Mouse (Mus musculus) heart, adult 18-20 months (tissue): ENCODE data around the gene Cpsf3. TPM values are rescaled to one million over a fixed set of nuclear protein-coding genes. Genes with fewer than 3 reads are reported as not detected.

Experiments
- DNase-seq, 2 experiments: peaks; one replicate each; pipeline ENCODE4 v3.0.0; 2021 to 2022; ENCODE audit warnings: mixed read lengths in 1 of 2
- long read RNA-seq, 2 experiments: library from polyadenylated mRNA; stranded (forward); transcript quantifications; one replicate each; pipeline ENCODE4 v2.0.0; 2021
- total RNA-seq, 2 experiments: library from RNA; stranded (reverse); gene quantifications; 2 replicates each; pipeline ENCODE4 v1.2.3; 2021

The Cpsf3 gene
- 10 to 100 TPM; 34.6 to 38.5 TPM for total RNA-seq
- long read RNA-seq, experiment 1, transcript Cpsf3-201 (18 exons, 2,499 nt): major isoform, 37 of 41 reads
- long read RNA-seq, experiment 1, partial matches to known transcripts: 2 of 41 reads
- long read RNA-seq, experiment 1, other reads (novel, unspliced or antisense): 2 of 41 reads
- long read RNA-seq, experiment 2, transcript Cpsf3-201 (18 exons, 2,499 nt): major isoform, 18 of 22 reads
- long read RNA-seq, experiment 2, partial matches to known transcripts: 2 of 22 reads
- long read RNA-seq, experiment 2, other reads (novel, unspliced or antisense): 1 of 22 reads

- no peak for DNase-seq
Measured at GRCm38 (mm10) chr12:21284761-21285441, at the start of gene Cpsf3. Cpsf3 (plus strand) TSS chr12:21285391.

- DNase-seq: no peak
Measured at GRCm38 (mm10) chr12:21241965-21242364, 43.2 kb upstream of the Cpsf3 start.

GRCm38 (mm10) chr12:21244375-21244960, 40.7 kb upstream of the Cpsf3 start:
- DNase-seq: no peak

- no peak for DNase-seq
Measured at GRCm38 (mm10) chr12:21247711-21248392, 37.3 kb upstream of the Cpsf3 start.

GRCm38 (mm10) chr12:21260494-21261256, 24.5 kb upstream of the Cpsf3 start:
- peak in 1 of 2 experiments; percentile 28 for DNase-seq

GRCm38 (mm10) chr12:21261521-21261920, 23.7 kb upstream of the Cpsf3 start:
- peak; percentile 20 to 35 for DNase-seq

- no peak for DNase-seq
Measured at GRCm38 (mm10) chr12:21263256-21263655, 21.9 kb upstream of the Cpsf3 start.

GRCm38 (mm10) chr12:21264241-21264640, 20.9 kb upstream of the Cpsf3 start:
- peak; percentile 73 to 90 for DNase-seq

GRCm38 (mm10) chr12:21264970-21265369, 20.2 kb upstream of the Cpsf3 start:
- DNase-seq: no peak

GRCm38 (mm10) chr12:21265501-21265900, 19.7 kb upstream of the Cpsf3 start:
- no peak for DNase-seq

GRCm38 (mm10) chr12:21265946-21266783, 19.0 kb upstream of the Cpsf3 start:
- peak; percentile 60 to 73 for DNase-seq

GRCm38 (mm10) chr12:21266784-21267098, 18.4 kb upstream of the Cpsf3 start:
- DNase-seq: no peak

- DNase-seq: no peak
Measured at GRCm38 (mm10) chr12:21268083-21268616, 17.0 kb upstream of the Cpsf3 start.

- DNase-seq: no peak
Measured at GRCm38 (mm10) chr12:21274446-21274845, 10.7 kb upstream of the Cpsf3 start.

GRCm38 (mm10) chr12:21277352-21277864, 7.8 kb upstream of the Cpsf3 start:
- DNase-seq: no peak

- DNase-seq: no peak
Measured at GRCm38 (mm10) chr12:21285508-21286242, 484 bp downstream of the Cpsf3 start.

- DNase-seq: peak; percentile 99
Measured at GRCm38 (mm10) chr12:21286243-21286622, 1.0 kb downstream of the Cpsf3 start, which contains the start of gene Itgb1bp1. Itgb1bp1 (minus strand) TSS chr12:21286284.

- DNase-seq: peak; percentile 24 to 25
Measured at GRCm38 (mm10) chr12:21286712-21287650, 1.8 kb downstream of the Cpsf3 start.
